Mouse (Mus musculus) cerebellum, adult 11 months (tissue): ENCODE measurements at regions not wholly inside any gene's neighbourhood (a gene's known extent, or its start where the extent isn't known, plus 50 kb on each side); places are given as distances from the start of the nearest gene placed in this dataset.

Experiments
- DNase-seq: peaks from one replicate; pipeline ENCODE4 v3.0.0; 2022

DNA sequence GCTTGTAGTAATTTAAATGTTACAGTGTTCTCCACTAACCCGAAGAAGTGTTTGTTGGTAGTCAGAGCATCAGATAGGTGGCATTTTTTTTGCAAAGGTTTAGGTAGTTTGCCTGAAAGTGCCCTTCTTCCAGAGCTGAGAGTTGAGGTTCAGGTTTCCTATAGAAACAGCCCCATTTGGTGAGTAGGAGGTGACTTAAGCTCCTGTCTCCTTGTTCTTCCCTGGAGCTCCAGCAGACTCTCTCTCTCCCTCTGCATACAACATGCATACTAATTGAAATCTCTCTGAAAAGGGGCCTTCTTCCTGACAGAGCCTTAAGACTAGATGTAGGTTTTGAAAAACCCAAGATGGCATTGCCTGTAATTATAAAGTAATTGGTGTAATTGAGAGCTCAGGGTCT is 161.3 kb downstream of the Spata19 start:
- no peak for DNase-seq

GRCm38 (mm10) chr9:27558286-27558685 is 161.7 kb downstream of the Spata19 start:
- DNase-seq: no peak

DNA sequence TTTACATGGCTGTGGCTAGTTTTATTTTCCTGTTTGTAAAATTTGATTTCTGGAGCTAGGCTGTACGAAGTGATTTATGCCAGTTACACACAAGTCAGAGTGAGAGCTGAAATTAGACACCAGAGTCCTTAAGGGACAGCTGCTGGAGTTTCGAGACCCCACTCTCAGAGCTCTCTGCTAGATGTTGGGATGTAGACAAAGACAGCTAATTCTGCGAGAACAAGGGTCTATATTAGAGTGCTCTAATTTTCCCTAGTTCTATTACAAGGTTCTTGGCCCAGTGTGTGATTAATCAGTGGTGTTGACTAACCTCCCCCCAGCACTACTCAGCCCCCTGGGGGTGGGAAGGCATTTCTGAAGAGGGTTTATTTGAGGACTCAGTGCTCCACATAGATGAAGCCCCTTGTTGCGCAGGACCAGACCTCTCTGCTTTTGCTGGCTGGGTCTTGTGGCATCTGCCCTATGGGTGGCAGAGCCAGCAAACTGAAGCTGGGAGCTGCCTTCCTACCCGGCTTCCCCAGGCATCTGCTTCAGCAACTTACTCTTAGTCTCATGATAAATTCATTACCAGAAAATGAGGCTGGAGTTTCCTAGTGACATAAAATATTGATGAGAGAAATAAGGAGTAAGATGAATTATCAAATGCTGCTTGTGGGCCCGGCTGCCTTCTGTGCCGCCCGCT is 171.9 kb downstream of the Spata19 start:
- no peak for DNase-seq

DNA sequence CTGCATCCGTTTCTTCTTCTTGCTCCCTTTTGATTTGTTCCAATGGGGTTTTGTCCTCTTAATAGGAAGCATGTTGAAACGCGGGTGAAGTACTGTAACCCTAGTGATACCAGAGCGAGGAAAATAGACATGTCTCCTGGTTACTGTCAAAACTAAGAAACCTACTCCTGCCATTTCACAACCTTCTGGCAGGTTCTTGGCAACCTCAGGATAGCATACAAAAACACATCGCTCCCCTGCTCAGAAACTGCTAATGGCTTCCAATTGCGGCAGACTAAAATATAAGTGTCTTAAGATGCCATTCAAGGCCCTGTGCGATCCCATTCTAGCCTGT is 172.4 kb downstream of the Spata19 start:
- DNase-seq: no peak

DNA sequence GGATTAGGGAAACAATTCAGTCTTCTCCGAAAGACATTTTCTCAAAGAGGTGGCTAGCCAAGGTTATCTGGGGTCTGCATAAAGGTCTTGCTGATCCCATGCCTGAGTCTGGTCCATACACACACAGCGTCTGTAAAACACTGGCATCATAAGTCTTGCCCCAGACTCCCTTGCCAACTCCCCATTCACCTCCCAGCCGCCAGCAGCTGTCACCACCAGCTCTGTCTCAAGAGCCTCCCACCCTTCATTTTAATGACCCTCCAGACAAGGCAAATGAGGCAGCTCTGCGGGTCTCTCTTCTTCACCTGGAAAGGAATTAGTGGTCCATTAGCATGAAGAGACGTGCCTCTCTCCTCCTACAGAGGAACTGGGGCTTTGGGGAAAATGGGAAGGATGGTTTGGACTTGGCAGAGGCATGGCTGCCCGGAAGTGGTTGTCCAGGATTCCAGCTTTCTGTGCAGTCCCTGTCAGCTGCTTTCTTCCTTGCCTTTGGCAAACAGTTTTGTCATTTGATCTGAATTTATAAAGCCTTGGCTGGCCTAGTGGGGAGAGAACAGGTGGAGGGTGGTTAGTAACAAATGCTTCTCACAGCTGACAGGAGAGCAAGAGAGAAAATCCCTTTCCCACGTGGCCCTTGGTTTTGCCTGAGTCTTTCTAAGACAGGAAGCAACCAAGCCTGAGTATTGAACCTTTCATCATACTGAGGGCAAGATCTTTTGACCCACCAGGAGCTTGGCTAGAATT is 173.3 kb upstream of the Opcml start:
- DNase-seq: no peak

DNA sequence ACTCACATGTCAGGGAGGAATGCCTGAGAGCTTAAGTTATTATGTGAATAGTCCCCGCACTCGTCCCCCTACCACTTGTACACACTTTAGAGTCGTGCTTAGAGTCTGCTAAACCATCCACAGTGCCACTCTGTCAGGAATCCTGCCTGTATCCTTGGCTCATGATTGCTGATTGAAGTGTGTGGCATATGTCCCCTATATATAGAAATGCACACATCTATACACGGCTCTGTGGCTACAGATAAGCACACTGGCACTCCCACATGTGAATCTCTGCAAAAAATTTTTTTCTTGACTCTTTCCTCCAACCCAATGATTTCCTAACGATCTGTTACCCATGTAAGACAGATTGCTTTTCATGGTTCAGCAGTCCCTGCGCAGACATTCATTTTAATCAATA is 155.7 kb upstream of the Opcml start:
- no peak for DNase-seq

DNA sequence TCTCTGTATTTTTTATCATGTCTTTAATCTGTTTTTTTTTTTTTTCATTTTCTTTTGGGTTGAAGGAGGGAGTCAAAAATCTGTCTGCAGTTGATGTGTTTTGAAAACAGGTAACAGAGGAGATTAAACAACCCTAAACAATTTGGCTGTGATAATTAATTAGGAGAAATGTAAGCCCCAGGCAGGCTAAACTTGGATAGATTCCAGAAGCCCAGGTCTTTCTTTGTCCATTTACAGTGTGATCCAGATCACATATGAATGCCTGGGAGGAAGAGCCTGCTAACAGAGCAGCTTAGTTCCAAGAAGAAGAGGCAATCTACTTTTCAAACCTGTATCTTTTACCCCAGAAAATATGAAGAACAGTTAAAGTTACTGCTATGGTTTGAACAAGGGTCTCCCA is 150.0 kb upstream of the Opcml start:
- no peak for DNase-seq

DNA sequence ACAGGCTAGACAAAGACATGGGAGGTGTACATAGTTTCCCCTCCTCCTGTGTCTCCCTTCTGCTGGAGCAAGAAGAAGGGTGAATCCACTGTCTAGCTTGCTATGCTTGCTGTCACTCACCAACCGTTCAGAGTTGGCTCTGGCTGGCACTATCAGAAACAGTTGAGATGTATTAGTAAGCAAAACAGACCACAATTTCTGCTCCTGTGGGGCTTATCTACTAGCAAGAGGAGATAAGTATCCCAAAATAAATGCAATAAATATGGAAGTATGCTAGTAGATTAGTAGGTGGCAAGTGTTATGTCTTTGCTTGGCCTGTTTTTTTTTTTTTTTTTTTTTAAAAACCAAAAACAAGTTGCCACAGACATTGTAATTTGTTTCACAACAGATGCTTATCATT is 147.3 kb upstream of the Opcml start:
- no peak for DNase-seq

DNA sequence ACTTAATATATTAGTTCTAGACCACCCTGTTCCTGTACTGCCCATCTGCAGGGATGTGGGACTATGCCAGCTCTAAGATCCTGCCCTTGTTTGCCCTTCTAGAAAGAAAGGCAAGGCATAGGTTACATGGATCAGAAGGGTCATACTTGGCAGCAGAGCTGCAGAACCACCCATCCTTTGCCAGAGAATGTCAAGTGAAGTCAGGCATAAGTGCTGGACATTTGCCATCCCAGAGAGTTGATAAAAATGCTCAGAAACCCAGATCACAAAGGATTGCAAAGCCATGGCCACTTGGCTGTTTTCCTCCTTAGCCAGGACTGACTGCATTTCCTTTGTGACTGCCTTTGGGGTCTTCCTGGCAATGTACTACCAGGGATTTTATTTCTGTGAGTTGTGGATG is 146.7 kb upstream of the Opcml start:
- DNase-seq: no peak

DNA sequence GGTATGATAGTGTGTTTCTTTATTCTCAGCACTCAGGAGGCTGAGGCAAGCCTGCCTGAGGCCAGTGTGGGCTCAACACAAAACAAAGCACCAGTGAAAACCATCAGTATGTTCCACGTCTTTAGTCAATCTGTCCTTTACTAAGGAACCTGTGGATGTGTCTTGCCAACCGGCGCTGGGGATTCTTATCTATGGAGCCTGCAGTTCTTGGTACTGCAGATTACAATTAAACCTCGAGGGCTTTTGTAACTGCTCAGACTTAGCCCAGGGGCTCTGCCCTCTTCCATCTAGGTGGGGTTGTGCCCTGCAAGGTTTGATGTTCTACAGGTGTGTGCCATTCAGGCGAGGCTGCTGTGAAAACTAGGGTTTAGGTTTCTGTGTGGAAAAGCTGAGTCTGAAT is 145.1 kb upstream of the Opcml start:
- no peak for DNase-seq

GRCm38 (mm10) chr9:27646100-27646499 is 144.5 kb upstream of the Opcml start:
- no peak for DNase-seq

DNA sequence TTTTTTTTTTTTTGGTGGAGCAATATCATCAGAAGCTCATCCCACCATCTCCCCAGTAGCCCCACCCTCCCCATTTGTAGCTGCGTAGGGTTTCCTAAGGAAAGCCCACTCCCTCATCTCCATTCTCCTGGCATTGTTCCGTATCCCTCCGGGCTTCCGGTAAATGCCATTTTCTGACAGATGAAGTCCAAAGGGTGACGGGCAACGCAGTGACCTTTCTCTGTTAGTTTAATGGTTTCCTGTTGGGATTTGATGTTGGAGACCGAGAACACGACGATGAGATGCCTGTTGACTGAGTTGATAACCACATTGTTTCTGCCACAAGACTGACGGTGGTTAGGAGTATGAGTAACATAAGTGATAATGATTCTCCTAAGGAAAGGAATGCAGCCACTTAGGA is 143.6 kb upstream of the Opcml start:
- no peak for DNase-seq

DNA sequence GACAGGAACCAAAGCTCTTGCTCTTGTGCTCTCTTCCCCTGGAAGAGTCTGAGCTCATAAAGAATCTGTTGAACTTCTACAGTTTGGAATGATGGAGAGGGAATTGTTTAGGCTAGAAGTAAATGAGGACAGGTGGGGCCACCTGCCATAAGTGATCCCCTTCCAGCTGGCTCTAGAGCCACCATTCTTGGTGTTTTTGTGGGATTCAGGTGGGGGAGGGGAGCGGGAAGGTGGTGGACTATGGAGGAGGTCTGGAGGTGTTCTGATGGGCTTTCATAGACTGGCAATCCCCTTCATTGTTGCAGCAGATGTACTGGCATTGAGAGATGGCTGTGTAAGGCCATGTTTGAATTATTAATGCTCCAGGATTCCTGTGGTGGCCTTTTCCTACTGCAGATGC is 132.6 kb upstream of the Opcml start:
- DNase-seq: no peak

GRCm38 (mm10) chr9:27661431-27662300 is 128.9 kb upstream of the Opcml start:
- DNase-seq: no peak

- DNase-seq: no peak
These were observed 127.3 kb upstream of the Opcml start for GRCm38 (mm10) chr9:27663230-27663629.

GRCm38 (mm10) chr9:27665659-27666058 is 124.9 kb upstream of the Opcml start:
- no peak for DNase-seq

DNA sequence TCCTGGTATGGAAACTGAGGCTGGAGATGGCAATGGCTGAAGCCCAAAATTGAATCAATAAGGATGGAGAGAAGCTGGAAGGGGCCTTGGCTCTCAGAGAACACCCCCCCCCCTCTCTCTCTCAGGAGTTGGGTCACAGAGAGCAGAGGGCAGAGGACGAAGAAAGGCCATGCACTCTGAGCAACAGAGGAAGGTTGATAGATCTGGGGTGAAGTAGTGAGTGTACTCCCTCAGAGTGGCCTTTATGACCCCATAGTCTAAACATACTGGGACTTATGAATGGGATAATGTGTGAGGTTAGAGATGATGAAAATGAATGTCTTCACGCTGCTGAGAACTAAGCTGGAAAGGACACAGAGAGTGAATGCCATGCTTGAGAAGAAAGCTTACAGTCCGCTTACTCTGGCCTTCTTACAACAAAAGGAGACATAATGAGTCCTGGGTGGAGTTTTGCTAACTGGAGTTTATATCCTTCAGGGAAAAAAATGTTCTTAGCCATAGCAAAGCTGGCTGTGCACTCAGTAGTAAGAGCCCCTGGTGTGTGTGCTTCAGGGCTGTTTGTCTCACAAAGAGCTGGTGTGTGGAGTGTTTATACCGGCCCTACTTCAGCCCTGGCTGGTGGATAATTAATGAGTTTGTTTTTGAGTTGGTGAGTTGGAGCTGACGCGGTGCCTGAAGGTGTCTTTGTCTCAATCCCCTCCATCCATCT is 120.4 kb upstream of the Opcml start:
- DNase-seq: no peak

- DNase-seq: no peak
These were observed 105.2 kb upstream of the Opcml start for GRCm38 (mm10) chr9:27685325-27685724.

DNA sequence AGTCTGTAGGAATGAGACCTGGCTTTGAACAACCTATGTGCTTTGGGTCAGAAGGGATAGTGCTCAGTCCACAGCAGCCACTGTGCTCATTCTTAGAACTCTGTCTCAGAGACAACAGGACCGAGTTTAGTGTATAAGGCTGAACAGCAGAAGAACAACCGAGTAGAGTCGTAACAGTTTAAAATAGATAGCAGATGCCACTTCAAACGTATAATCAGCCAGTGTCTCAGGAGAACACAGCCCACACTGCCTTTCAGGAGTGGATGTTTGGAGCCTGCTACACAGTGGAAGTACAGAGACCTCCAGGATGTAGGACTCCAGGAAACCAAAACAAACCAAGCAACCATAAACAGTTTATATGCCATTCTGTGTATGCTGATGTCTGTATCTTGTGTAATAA is 99.0 kb upstream of the Opcml start:
- DNase-seq: no peak

- DNase-seq: no peak
These were observed 97.8 kb upstream of the Opcml start for GRCm38 (mm10) chr9:27692751-27693150.

- no peak for DNase-seq
These were observed 95.6 kb upstream of the Opcml start for GRCm38 (mm10) chr9:27694805-27695593.

DNA sequence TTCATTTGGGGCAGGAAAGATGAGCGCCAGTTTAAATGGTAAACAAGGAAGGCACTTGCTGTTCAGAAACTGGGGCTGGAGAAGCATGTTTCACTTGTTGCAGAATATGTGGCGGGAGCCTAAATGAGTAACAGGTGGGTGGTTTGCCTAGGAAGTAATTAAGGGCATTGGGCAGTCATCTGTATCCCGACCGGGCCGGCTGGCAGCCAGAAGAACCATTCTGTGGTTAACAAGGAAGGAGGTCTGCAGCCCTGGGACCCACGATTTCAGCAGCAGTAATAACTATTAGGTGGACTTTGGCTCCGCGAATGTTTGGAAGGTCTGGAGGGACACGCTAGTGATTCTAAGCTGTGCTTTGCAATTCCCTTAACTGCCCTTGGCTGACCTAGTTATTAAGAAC is 89.0 kb upstream of the Opcml start:
- DNase-seq: no peak

- no peak for DNase-seq
These were observed 88.4 kb upstream of the Opcml start for GRCm38 (mm10) chr9:27702140-27702539.
